Comparison of ENCODE assay signal across 14 mouse cellular contexts in genomic region chr14:30344948-30345865, GRCm38 (mm10).
A peak's percentile ranks its signal among the peaks of the same experiment; 100 is the strongest.
DNase-seq lines count a peak whose midpoint lies in the region; ATAC-seq lines count a peak whose summit lies in the region.
"Had no signal": no experiment of that assay in that cellular context is flagged by ENCODE, and none has a peak within 500 bp of the region (broad histone marks: within the 10 kb centered on the region; RNA-seq: fewer than 3 reads in every experiment).

No protein-coding gene starts in this region.

- WGBS in intestine, embryonic 14.5 days, result 50% methylated on average over 8 of the region's 8 CpGs
- 46% methylated on average over 8 of the region's 8 CpGs for WGBS in intestine, embryonic 15.5 days
- 75% methylated on average over 8 of the region's 8 CpGs for WGBS in hindbrain, embryonic 14.5 days

- 0 out of 2 replicates have a peak overlapping the region, but pooled peaks have one; percentile 43 for H3K27ac ChIP-seq in intestine, embryonic 14.5 days (ENCODE audit: low read depth)
- no peak overlapping the region for H3K27ac ChIP-seq in intestine, embryonic 15.5 days
- H3K27ac ChIP-seq in hindbrain, embryonic 14.5 days, result no peak overlapping the region
- H3K27ac ChIP-seq: embryonic facial prominence, embryonic 15.5 days; liver, embryonic 14.5 days; macrophage had no signal

- ATAC-seq in intestine, embryonic 14.5 days (replicated peaks; ENCODE audit: low FRiP score, low TSS enrichment, low read depth), result no peak
- ATAC-seq in intestine, embryonic 15.5 days, result no peak
- no peak for ATAC-seq in hindbrain, embryonic 14.5 days (ENCODE audit: low FRiP score)
- ATAC-seq: forebrain, embryonic 16.5 days had no signal

- no peak overlapping the region for H3K9ac ChIP-seq in intestine, embryonic 14.5 days (ENCODE audit: low read length)
- H3K9ac ChIP-seq in intestine, embryonic 15.5 days, result no peak overlapping the region
- no peak overlapping the region for H3K9ac ChIP-seq in hindbrain, embryonic 14.5 days
- H3K9ac ChIP-seq: embryonic facial prominence, embryonic 15.5 days; liver, embryonic 14.5 days had no signal

- peaks cover 38% of the 10 kb centered on the region for H3K4me1 ChIP-seq in intestine, embryonic 14.5 days (replicated peaks; ENCODE audit: control insufficient read depth, insufficient read depth, low read length)
- peaks cover 8% of the 10 kb centered on the region for H3K4me1 ChIP-seq in intestine, embryonic 15.5 days (replicated peaks)
- H3K4me1 ChIP-seq in hindbrain, embryonic 14.5 days (replicated peaks; ENCODE audit: control insufficient read depth, insufficient read depth, low read length), result no peaks in the 10 kb centered on the region

- H3K36me3 ChIP-seq in intestine, embryonic 14.5 days (ENCODE audit: control insufficient read depth, insufficient read depth, low read length), result no peaks in the 10 kb centered on the region
- no peaks in the 10 kb centered on the region for H3K36me3 ChIP-seq in intestine, embryonic 15.5 days
- H3K36me3 ChIP-seq in hindbrain, embryonic 14.5 days (replicated peaks; ENCODE audit: control insufficient read depth, insufficient read depth), result peaks cover 5% of the 10 kb centered on the region; the same call in 1 of the 2 replicates
- H3K36me3 ChIP-seq: embryonic facial prominence, embryonic 15.5 days had no signal

- no peak overlapping the region for H3K4me3 ChIP-seq in intestine, embryonic 14.5 days (ENCODE audit: low read depth, low read length)
- no peak overlapping the region for H3K4me3 ChIP-seq in intestine, embryonic 15.5 days (replicated peaks)
- no peak overlapping the region for H3K4me3 ChIP-seq in hindbrain, embryonic 14.5 days (replicated peaks; ENCODE audit: low read length)
- H3K4me3 ChIP-seq: embryonic facial prominence, embryonic 15.5 days had no signal

- peak; percentile 66 for DNase-seq in intestine, embryonic 14.5 days (ENCODE audit: low spot score)
- DNase-seq in adrenal gland, postnatal 36 days, result peak; percentile 49 to 69
- peak; percentile 61 to 74 for DNase-seq in cerebellum, postnatal 25 days
- DNase-seq in kidney, postnatal 36 days, result peak; percentile 61 to 80
- no peak for DNase-seq in hindbrain, embryonic 14.5 days (ENCODE audit: low spot score)
- no peak for DNase-seq in testis, postnatal 10 days (ENCODE audit: low spot score)
- DNase-seq: heart, postnatal 14 days; layer of hippocampus, postnatal 36 days; thymus, postnatal 36 days had no signal

- no peaks in the 10 kb centered on the region for H3K27me3 ChIP-seq in intestine, embryonic 14.5 days (replicated peaks; ENCODE audit: control insufficient read depth, insufficient read depth, low read length)
- H3K27me3 ChIP-seq in intestine, embryonic 15.5 days (replicated peaks), result no peaks in the 10 kb centered on the region
- no peaks in the 10 kb centered on the region for H3K27me3 ChIP-seq in hindbrain, embryonic 14.5 days (ENCODE audit: control insufficient read depth, insufficient read depth, low read length)
- H3K27me3 ChIP-seq: embryonic facial prominence, embryonic 15.5 days had no signal

- H3K4me2 ChIP-seq in intestine, embryonic 14.5 days (ENCODE audit: low read length), result peak overlapping the region; percentile 13; the same call in 1 of the 2 replicates
- no peak overlapping the region for H3K4me2 ChIP-seq in intestine, embryonic 15.5 days (replicated peaks)
- H3K4me2 ChIP-seq in hindbrain, embryonic 14.5 days (replicated peaks), result no peak overlapping the region
- H3K4me2 ChIP-seq: embryonic facial prominence, embryonic 15.5 days had no signal

- H3K9me3 ChIP-seq in intestine, embryonic 14.5 days (ENCODE audit: control insufficient read depth, low read length), result no peaks in the 10 kb centered on the region
- no peaks in the 10 kb centered on the region for H3K9me3 ChIP-seq in intestine, embryonic 15.5 days
- no peaks in the 10 kb centered on the region for H3K9me3 ChIP-seq in hindbrain, embryonic 14.5 days (ENCODE audit: control insufficient read depth, low read length)
- H3K9me3 ChIP-seq: embryonic facial prominence, embryonic 15.5 days had no signal

Comparison
In these comparisons a context has a peak if more than half of its experiments do, and no peak if none do; other contexts are left out.
1. DNase-seq: peak in intestine, embryonic 14.5 days (single experiment), adrenal gland, postnatal 36 days (2 of 2), cerebellum, postnatal 25 days (2 of 2) and kidney, postnatal 36 days (2 of 2); none in hindbrain, embryonic 14.5 days (single experiment) and testis, postnatal 10 days (single experiment).